Mouse (Mus musculus): ENCODE measurements around the gene Igfn1. TPM values are rescaled to one million over a fixed set of nuclear protein-coding genes. Genes with fewer than 3 reads are reported as not detected.

The Igfn1 gene
- polyA plus RNA-seq, 1 experiment from 2014 or later: 0.04 TPM

DNA sequence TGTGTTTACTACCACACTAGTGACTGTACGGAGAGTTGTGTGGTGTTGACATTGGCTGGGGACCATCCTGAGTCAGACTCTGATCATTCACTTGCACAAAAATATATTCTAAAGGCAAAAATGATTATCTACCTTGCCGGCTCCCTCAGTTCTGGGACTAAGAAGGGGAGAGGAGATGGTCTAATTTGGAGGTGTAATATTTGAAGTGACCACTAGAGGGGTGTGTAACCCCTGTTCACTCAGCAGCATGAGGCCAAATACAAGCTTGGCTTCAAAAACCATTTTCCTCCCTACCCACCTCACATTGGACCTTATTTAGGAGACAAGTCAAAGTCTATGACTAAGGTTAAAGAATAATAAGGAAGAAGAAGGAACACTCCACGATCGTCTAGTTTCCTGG is 47.7 kb downstream of the Igfn1 start:
- 35% methylated on average over 4 of the region's 4 CpGs for WGBS (ENCODE audit: insufficient replicate concordance)
- no peak for ATAC-seq (replicated peaks; ENCODE audit: insufficient number of reproducible peaks, low FRiP score, low TSS enrichment)
- Histone ChIP-seq H3K36me3 (ENCODE audit: control insufficient read depth, insufficient read depth, low read length) (no peaks in the 10 kb centered on the region), H3K4me3 (ENCODE audit: low read depth, low read length) (no peak overlapping the region), H3K9ac (ENCODE audit: low read depth, low read length) (no peak overlapping the region), H3K9me3 (replicated peaks; ENCODE audit: control insufficient read depth, low read length) (no peaks in the 10 kb centered on the region), H3K27ac (ENCODE audit: low read depth, low read length) (no peak overlapping the region), H3K27me3 (ENCODE audit: control insufficient read depth, insufficient read depth, low read length) (peaks cover 9% of the 10 kb centered on the region), H3K4me2 (no peak overlapping the region), H3K4me1 (ENCODE audit: control insufficient read depth, insufficient read depth, low read length) (no peaks in the 10 kb centered on the region)

DNA sequence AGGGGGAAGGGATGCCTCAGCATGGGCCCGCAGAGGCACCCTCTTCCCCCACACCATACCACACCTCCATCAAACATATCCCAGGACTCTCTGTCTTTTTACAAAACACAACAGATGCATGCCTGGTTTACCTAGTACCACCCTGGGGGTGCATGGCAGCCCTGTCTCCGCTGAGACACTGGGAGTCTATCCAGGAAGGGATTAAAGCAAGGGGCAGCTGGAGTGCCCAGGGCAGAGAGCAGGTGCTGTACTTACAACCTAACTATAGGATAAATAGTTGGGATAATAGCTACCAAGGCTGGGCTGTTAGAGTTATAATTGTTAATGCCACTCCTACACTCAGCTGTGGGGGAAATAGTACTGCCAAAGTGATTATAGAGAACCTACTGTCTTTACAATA is 57.3 kb downstream of the Igfn1 start:
- no peak for ATAC-seq (replicated peaks; ENCODE audit: insufficient number of reproducible peaks, low FRiP score, low TSS enrichment)
- WGBS (ENCODE audit: insufficient replicate concordance): 60% methylated on average over 2 of the region's 2 CpGs
- Histone ChIP-seq H3K27ac (ENCODE audit: low read depth, low read length) (no peak overlapping the region), H3K27me3 (ENCODE audit: control insufficient read depth, insufficient read depth, low read length) (0 out of 2 replicates have a peak, but pooled peaks cover 3% of the 10 kb centered on the region), H3K4me1 (ENCODE audit: control insufficient read depth, insufficient read depth, low read length) (no peaks in the 10 kb centered on the region), H3K9me3 (replicated peaks; ENCODE audit: control insufficient read depth, low read length) (no peaks in the 10 kb centered on the region), H3K4me3 (ENCODE audit: low read depth, low read length) (no peak overlapping the region), H3K9ac (ENCODE audit: low read depth, low read length) (no peak overlapping the region), H3K4me2 (no peak overlapping the region), H3K36me3 (ENCODE audit: control insufficient read depth, insufficient read depth, low read length) (no peaks in the 10 kb centered on the region)

DNA sequence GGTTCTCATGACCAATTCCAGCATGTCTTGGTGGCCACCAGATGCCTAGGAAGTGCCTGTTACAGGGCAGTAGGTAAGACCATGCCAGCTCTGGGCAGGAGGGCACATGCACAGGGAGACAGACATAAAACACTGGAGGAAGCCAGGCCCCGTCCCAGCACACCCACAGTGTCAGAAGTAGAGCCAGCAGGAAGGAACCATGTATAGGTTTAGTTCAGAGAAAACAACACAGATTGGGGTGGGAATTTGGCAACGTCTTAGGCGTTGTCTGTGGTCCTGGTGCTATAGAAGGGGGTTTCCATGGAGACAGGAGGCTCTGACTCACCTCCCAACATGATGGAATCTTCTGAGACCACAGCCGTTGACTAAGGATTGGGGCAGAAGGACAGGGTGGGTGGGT is 59.9 kb downstream of the Igfn1 start:
- no peak overlapping the region for H3K4me3 ChIP-seq (ENCODE audit: low read depth, low read length)
- no peak overlapping the region for H3K27ac ChIP-seq (ENCODE audit: low read depth, low read length)
- no peak overlapping the region for H3K4me2 ChIP-seq
- WGBS (ENCODE audit: insufficient replicate concordance): 56% methylated on average over 4 of the region's 4 CpGs
- no peaks in the 10 kb centered on the region for H3K9me3 ChIP-seq (replicated peaks; ENCODE audit: control insufficient read depth, low read length)
- H3K4me1 ChIP-seq (ENCODE audit: control insufficient read depth, insufficient read depth, low read length): peaks cover 3% of the 10 kb centered on the region
- no peak overlapping the region for H3K9ac ChIP-seq (ENCODE audit: low read depth, low read length)
- H3K36me3 ChIP-seq (ENCODE audit: control insufficient read depth, insufficient read depth, low read length): no peaks in the 10 kb centered on the region
- H3K27me3 ChIP-seq (ENCODE audit: control insufficient read depth, insufficient read depth, low read length): peaks cover 13% of the 10 kb centered on the region
- ATAC-seq (replicated peaks; ENCODE audit: insufficient number of reproducible peaks, low FRiP score, low TSS enrichment): no peak

DNA sequence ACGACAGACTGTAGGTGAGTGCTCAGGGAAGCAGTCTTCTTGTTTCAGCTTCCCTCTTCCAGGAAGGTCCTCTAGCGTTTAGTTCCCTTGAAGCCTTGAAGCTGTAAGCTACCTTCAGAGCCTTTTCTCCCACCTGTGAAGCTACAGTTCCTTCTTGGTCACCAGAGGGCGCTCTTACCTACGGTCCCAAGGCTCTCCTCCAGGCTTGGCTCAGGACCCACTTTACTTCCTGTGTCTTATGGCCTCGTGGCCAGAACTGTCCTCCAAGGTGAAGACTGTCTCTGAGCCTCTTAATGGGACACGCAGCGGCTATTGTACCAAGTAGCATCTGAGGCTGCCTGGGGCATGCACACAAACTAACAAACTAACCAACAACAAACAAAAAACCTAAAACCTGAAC is 60.4 kb downstream of the Igfn1 start:
- ATAC-seq (replicated peaks; ENCODE audit: insufficient number of reproducible peaks, low FRiP score, low TSS enrichment): no peak
- H3K4me2 ChIP-seq: no peak overlapping the region
- no peaks in the 10 kb centered on the region for H3K9me3 ChIP-seq (replicated peaks; ENCODE audit: control insufficient read depth, low read length)
- H3K36me3 ChIP-seq (ENCODE audit: control insufficient read depth, insufficient read depth, low read length): no peaks in the 10 kb centered on the region
- 5% methylated on average over 7 of the region's 7 CpGs for WGBS (ENCODE audit: insufficient replicate concordance)
- no peak overlapping the region for H3K4me3 ChIP-seq (ENCODE audit: low read depth, low read length)
- no peak overlapping the region for H3K9ac ChIP-seq (ENCODE audit: low read depth, low read length)
- no peak overlapping the region for H3K27ac ChIP-seq (ENCODE audit: low read depth, low read length)
- H3K4me1 ChIP-seq (ENCODE audit: control insufficient read depth, insufficient read depth, low read length): peaks cover 3% of the 10 kb centered on the region
- peaks cover 13% of the 10 kb centered on the region for H3K27me3 ChIP-seq (ENCODE audit: control insufficient read depth, insufficient read depth, low read length)

DNA sequence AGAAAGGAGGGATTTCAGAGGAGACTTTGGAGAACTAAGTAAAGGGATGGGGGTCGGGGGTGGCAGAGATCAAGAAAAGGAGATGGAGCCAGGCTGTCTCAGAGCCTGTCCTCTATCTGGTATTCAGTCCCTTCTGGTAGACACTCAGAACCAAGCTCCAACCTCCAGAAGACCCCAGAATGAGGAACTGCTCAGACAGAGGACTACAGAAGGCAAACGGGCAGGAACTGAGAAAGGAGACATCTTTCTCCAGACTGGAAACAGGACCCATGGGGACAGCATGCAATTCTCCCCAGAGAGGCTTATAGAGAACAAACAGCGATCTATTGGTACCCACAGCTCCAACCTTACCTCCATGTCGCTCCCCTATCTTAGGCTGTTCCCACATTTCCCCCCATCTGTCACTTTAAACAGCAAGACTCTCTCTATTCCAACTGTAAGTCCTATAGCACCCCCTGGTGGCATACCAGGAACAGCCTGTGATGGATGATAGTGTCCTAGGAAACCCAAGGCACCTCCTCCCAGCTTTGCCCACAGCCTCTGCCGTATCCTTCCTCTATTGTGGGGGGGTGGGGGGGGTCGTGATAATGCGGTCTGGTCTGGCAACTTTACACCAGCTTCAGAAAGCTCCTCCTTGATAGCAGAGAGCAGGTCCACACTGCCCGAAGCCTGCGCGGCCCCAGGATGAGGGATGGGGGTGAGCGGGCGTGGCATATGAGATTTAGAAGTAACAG is 61.4 kb downstream of the Igfn1 start:
- WGBS (ENCODE audit: insufficient replicate concordance): 40% methylated on average over 12 of the region's 12 CpGs
- H3K9me3 ChIP-seq (replicated peaks; ENCODE audit: control insufficient read depth, low read length): no peaks in the 10 kb centered on the region
- peaks cover 13% of the 10 kb centered on the region for H3K27me3 ChIP-seq (ENCODE audit: control insufficient read depth, insufficient read depth, low read length)
- no peak overlapping the region for H3K4me3 ChIP-seq (ENCODE audit: low read depth, low read length)
- 0 out of 2 replicates have a peak, but pooled peaks have one; percentile 24 for ATAC-seq (replicated peaks; ENCODE audit: insufficient number of reproducible peaks, low FRiP score, low TSS enrichment)
- H3K36me3 ChIP-seq (ENCODE audit: control insufficient read depth, insufficient read depth, low read length): no peaks in the 10 kb centered on the region
- H3K27ac ChIP-seq (ENCODE audit: low read depth, low read length): no peak overlapping the region
- H3K4me1 ChIP-seq (ENCODE audit: control insufficient read depth, insufficient read depth, low read length): peaks cover 3% of the 10 kb centered on the region
- H3K4me2 ChIP-seq: no peak overlapping the region
- H3K9ac ChIP-seq (ENCODE audit: low read depth, low read length): no peak overlapping the region

DNA sequence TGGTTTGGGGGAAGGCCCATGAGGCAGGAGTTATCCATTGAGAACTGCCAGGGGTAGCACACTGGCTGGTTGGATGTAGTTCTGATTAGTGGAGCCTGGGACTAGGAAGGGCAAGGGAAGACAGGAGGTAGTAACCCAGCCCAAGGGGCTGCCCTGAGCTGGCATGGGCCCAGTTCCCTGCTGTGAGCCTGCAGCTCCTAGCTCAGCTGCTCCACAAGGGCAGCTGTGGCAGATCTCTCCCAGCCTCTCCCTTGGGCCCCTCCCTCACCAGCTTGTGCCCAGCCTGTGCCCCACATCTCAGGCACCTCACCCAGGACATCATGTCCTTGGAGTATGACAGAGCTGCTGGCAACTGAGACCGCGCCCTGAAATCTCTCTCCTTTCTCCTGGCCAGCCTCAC is 62.4 kb downstream of the Igfn1 start:
- no peak overlapping the region for H3K9ac ChIP-seq (ENCODE audit: low read depth, low read length)
- H3K4me2 ChIP-seq: no peak overlapping the region
- H3K27me3 ChIP-seq (ENCODE audit: control insufficient read depth, insufficient read depth, low read length): peaks cover 13% of the 10 kb centered on the region
- H3K36me3 ChIP-seq (ENCODE audit: control insufficient read depth, insufficient read depth, low read length): no peaks in the 10 kb centered on the region
- H3K27ac ChIP-seq (ENCODE audit: low read depth, low read length): no peak overlapping the region
- H3K4me1 ChIP-seq (ENCODE audit: control insufficient read depth, insufficient read depth, low read length): peaks cover 3% of the 10 kb centered on the region
- no peaks in the 10 kb centered on the region for H3K9me3 ChIP-seq (replicated peaks; ENCODE audit: control insufficient read depth, low read length)
- WGBS (ENCODE audit: insufficient replicate concordance): 79% methylated on average over 2 of the region's 2 CpGs
- ATAC-seq (replicated peaks; ENCODE audit: insufficient number of reproducible peaks, low FRiP score, low TSS enrichment): no peak
- H3K4me3 ChIP-seq (ENCODE audit: low read depth, low read length): no peak overlapping the region

DNA sequence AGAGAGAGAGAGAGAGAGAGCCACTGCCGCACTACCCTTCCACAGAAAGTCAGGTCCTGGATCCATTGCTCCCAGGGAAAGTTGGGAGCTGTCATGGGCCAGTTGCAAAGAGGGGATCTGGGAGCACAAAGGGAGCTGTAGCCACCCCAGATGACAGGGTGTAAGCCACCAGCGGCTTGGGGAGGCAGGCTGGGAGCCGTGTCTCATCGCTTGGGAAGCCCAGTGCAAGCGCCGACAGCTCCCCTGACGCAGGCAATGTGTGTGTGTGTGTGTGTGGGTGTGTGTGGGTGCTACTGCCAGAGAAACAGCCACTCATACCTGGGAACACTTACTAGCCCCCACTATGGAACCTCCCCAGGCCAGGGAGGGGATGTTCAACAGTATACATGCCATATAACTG is 64.0 kb downstream of the Igfn1 start:
- no peak; the same call in 1 of the 2 replicates for ATAC-seq (replicated peaks; ENCODE audit: insufficient number of reproducible peaks, low FRiP score, low TSS enrichment)
- Histone ChIP-seq H3K9ac (ENCODE audit: low read depth, low read length) (0 out of 2 replicates have a peak overlapping the region, but pooled peaks have one; percentile 34), H3K4me1 (ENCODE audit: control insufficient read depth, insufficient read depth, low read length) (peaks cover 7% of the 10 kb centered on the region), H3K4me2 (peak overlapping the region; percentile 16; the same call in 1 of the 2 replicates), H3K27ac (ENCODE audit: low read depth, low read length) (peak overlapping the region; percentile 66), H3K27me3 (ENCODE audit: control insufficient read depth, insufficient read depth, low read length) (peaks cover 13% of the 10 kb centered on the region), H3K9me3 (replicated peaks; ENCODE audit: control insufficient read depth, low read length) (no peaks in the 10 kb centered on the region), H3K36me3 (ENCODE audit: control insufficient read depth, insufficient read depth, low read length) (no peaks in the 10 kb centered on the region), H3K4me3 (ENCODE audit: low read depth, low read length) (no peak overlapping the region)
- 29% methylated on average over 7 of the region's 7 CpGs for WGBS (ENCODE audit: insufficient replicate concordance)

DNA sequence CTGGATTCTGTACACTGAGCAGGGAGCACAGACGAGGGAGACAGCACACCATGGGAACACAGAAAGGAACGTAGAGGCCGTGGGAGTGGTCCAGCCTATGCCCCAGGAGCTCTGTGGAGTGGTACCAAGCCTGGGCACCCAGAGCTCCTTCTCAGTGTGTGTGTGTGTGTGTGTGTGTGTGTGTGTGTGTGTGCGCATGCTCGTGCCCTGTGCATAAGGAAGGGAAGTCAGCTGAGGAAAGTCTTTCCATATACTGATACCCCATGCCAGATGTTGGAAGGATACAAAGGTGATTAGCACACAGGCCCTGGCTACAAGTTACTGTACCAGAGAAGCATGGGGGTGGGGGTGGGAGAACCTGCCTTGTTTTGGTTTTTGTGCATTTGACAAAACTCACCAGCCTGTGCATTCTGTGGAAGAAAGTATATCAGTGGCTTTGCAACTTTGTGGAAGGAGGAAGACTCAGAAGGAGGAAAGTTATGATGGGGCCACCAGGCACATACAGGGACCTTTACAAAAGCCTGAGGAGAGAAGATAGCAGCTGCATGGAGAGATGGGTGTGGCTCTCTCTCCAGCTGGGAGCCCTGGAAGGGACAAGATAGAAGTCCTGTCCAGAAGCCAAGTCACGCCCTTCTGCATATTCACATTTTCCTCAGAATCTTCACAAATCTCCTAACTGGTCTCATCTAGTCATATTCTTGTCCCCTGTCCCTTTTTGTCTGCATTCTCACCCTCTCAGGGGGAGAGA is 64.7 kb downstream of the Igfn1 start:
- 0 out of 2 replicates have a peak overlapping the region, but pooled peaks have one; percentile 16 for H3K9ac ChIP-seq (ENCODE audit: low read depth, low read length)
- peaks cover 7% of the 10 kb centered on the region for H3K4me1 ChIP-seq (ENCODE audit: control insufficient read depth, insufficient read depth, low read length)
- ATAC-seq (replicated peaks; ENCODE audit: insufficient number of reproducible peaks, low FRiP score, low TSS enrichment): peak; percentile 80
- 62% methylated on average over 6 of the region's 6 CpGs for WGBS (ENCODE audit: insufficient replicate concordance)
- H3K9me3 ChIP-seq (replicated peaks; ENCODE audit: control insufficient read depth, low read length): no peaks in the 10 kb centered on the region
- H3K27ac ChIP-seq (ENCODE audit: low read depth, low read length): peak overlapping the region; percentile 63
- H3K36me3 ChIP-seq (ENCODE audit: control insufficient read depth, insufficient read depth, low read length): no peaks in the 10 kb centered on the region
- H3K4me2 ChIP-seq: peak overlapping the region; percentile 6; the same call in 1 of the 2 replicates
- H3K27me3 ChIP-seq (ENCODE audit: control insufficient read depth, insufficient read depth, low read length): peaks cover 13% of the 10 kb centered on the region
- no peak overlapping the region for H3K4me3 ChIP-seq (ENCODE audit: low read depth, low read length)

Measured in heart, embryonic 11.5 days (tissue).